Mouse (Mus musculus) embryo, embryonic 11.5 days (tissue): ENCODE measurements around the gene Trio.
A peak's percentile ranks its signal among the peaks of the same experiment; 100 is the strongest.

Experiments used
- DNase-seq: peaks from one replicate; pipeline ENCODE4 v3.0.0-alpha.2; 2012; ENCODE audit warnings: low read depth, low spot score

Trio gene

DNA sequence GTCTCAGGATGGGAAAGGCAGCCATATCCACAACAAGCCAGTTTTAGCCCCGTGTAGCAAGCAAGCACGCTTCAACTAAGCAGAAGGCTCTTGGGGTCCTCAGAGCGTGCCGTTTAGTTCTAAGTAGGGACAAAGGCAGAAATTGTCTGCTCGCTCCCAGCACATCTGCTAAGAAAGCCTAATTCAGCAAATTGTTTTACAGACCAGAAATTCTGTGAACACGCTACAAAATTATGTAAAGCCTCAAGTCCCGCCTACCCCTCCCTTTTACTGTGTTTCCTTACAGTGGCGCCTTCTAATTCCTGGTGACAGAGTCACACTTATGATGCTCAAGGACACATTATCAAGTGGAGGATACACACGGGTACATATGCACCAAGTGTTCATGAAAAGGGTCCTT is 80.1 kb downstream of the Trio start:
- DNase-seq = no peak

DNA sequence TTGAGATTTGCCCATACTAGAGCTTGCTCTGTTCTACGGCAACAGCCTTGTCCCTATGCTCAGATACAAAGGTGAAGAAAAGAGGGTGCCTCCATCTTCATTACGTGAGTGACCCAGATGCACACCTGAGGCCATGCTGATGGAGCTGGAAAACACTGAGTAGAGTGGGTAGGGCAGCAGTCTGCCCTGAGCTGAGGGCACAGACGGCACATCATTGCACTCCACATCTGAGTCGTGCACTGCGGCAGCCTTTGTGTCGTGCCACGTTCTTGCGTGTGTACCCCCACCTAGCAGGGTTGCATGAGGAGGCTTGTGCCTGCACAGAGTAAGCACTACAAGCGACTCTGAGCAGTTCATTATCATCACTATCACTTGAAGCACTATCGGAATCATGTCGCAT is 80.8 kb downstream of the Trio start:
- no peak for DNase-seq

DNA sequence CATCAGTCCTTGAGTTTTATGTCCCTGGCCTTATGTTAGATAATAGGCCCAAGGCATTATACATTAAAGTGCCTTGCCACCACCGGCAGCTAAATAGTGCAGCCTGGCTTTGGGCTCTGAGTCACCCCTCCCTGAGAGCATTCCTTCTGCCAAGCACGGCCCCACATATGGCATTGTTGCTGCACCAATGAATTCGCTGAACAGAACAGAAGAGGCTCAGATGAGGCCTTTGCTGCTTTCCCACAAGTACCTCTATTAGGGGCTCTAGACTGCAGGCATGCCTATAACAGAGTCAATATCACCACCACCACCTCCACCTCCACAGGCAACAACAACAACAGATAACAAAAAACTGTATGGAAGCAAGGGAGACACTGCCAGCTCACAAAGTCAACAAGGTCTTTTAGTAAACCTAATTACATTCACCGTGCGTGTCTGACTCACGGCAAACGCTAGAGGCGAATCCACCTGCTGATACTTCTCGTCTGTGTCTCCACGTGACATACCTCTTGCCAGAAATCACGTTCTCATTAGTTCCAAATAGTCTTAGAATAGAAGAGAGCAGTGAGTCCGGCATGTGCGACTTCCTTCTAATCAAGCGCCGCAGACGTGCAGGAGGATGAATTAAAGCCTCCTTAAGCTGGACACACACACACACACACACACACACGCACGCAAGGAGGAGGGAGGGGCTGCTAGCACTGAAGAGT is 82.0 kb downstream of the Trio start:
- DNase-seq = no peak

DNA sequence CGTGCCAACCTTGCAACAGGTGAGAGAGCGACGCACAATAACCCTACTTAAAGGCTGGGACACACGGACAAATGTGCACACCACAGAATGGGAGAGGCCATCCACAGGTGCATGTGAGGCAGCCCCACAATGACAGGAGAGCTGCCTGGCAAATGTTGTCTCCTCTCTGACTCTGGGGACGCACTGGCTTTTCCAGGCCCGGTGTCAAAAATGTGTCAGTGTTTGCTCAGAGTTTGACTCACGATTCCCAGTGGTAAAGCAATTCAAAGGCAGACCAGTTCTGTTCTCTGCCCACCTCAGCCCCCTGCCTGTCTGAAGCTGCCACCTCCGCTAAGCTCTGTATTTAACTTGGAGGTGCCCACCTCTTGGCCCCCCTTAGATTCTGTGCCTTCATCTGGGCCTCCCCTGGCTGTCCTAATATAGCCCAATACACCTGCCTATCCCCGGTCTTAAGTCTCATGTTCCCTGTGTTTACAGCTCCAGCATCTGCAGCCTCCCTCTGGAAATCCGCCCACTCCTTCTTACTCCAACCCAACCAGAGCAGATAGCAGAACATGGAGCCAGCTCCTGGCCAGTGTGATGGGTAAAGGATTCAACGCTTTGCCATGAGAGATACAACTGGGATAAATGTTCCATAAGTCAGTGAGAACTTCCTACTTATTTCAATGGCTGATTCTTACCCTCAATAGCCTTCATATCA is 83.3 kb downstream of the Trio start:
- DNase-seq = no peak

DNA sequence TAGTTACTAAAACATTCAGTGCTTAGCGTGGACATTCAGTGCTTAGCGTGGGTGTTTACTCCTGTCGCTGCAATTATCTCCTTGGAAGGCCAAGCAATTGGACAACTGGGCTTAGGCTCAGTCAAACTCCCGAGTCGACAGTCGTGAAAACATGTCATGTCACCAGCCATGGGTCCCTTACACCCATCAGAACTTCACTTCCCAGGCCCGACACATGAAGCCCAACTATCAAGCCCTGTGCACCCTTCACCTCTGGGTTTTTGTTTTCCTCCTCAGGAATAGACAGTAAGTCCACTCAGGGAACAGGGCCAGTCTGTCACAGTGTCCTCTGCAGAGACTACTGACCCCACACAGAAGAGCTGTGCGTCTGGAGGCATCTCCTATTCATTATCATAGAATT is 84.2 kb downstream of the Trio start:
- DNase-seq = no peak

DNA sequence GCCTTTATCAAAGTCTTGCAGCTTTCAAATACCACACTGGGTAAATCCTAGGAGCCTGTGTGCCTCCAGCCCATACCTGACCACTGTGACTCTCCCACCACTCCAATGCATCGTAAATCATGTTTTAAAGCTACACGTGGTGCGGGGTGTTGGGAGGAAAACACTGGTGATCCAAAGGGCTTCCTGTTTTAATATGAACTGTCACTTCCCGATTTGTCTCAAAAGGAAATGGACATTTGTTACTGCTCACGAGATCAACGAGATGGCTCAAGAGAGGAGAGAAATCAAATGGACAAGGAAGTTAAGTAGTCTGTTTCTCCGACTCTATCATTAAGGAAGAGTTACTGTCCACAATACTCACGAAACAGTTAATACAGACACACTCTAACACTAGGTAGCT is 84.6 kb downstream of the Trio start:
- DNase-seq = no peak

DNA sequence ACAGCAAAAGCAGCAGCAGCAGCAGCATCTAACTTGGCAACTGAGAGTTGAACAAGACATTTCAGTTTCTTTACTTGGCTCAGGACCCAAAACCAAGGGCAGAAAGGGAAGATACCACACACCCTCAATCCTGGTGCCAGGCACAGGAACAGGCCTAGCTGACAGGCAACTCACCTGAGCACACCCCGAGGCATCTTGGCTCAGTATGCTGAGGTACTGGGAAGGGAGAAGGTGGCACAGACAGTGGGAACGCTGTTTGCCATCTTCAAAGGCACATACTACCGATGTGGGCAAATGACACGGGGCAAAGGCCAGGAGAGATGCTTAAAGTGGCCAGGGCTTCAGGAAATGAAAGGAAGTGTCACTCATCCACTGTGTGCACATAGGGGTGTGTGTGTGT is 85.6 kb downstream of the Trio start:
- DNase-seq = no peak

DNA sequence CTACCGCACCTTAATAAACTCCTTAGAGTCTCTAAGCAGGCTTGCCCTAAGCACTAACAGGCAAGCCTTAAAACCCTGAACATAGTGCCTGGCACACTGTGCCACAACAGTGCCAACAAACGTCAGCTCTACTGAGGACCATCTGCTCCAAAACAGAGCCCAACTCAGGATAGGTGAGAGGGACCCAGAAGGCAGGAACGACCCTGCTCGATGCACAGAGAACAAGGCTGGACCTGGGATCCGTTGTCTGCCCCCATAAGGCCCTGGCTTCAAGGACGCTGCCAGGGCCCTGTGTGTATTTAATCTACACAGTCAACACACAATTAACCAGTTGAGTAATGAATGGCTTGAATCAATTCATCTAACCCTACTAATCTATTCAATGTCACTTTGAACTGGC is 86.8 kb downstream of the Trio start:
- no peak for DNase-seq

DNA sequence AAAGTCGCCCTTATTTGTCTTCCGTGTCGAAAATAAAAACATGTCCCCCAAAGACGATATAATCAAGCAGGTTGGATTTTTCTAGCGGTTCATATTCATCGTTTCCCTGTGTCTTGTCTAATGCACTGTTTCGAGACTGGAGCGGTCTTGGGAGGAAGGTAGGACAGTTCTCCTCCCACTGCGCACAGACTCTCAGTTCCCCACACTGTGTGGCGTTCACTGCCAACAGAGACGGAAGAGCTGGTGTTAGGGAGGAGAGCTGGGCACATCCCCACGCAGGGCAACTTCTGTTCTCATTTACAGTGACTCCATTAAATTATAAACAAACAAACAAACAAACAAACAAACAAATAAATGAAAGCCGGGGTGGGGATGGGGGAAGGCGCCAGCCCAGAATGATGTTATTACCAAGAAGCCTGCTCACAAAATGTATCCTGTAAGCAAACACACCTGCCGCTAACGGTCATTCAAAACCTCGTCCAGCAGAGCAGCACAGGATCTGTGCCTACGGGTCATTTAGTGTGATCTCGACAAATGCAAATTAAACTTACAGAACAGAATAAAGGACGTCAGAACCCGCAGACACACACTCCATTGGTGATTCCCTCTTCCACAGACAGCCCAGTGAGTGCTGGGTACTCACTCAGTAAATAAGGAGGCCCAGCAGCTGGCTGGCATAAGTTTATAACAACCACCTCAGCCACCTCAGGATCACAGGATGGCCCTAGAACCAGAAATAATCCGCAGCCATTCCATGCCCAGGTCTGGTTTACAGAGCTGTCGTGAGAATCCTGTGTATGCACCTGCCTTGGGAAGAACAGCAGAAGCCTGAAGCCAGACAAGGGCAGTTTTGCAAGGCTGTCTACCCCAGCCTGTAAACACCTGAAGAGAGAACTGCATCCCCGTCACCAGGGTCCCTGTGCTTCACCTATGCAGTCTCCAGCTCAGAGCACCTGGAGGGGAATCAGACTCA is 87.5 kb downstream of the Trio start:
- DNase-seq = no peak

DNA sequence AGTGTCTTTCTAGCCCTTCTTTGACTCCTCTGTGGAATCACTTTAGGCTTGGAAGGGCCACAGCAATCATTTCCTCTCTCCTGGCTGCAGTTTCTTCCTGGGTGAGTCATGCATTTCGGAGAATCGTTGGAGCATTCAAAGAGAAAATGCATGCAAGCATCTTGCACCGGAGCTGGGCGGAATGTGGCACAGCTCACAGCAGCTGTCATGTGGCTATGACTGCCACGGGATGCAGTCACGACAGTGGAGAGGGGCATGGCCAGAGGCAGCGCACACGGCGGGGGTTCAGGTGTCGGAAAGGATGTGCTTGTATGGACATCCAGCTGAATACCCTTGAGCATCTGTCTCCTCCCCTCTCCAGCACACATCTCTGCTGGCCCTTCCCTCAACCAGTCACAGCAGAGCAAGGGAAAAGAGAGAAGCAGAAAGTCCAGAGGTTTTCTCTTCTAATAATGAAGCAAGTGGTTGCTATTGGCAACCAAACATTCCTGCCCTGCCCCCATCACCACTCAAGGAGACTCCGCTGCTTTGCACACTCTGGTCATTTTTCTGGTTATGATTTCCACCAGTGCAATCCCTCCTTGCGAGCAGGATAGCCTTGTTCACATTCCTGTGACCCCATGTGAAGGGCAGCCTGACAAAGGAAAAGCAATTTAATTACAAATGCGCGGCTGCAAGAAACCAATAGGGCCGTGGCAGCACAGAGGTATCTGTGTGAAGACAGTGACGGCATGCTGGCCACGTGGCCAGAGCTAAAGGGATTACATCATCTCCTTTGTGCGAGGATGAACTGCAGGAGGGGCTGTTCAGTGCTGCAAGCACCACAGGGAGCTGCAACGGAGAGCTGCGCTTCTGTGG is 88.4 kb downstream of the Trio start:
- DNase-seq = peak; percentile 75

DNA sequence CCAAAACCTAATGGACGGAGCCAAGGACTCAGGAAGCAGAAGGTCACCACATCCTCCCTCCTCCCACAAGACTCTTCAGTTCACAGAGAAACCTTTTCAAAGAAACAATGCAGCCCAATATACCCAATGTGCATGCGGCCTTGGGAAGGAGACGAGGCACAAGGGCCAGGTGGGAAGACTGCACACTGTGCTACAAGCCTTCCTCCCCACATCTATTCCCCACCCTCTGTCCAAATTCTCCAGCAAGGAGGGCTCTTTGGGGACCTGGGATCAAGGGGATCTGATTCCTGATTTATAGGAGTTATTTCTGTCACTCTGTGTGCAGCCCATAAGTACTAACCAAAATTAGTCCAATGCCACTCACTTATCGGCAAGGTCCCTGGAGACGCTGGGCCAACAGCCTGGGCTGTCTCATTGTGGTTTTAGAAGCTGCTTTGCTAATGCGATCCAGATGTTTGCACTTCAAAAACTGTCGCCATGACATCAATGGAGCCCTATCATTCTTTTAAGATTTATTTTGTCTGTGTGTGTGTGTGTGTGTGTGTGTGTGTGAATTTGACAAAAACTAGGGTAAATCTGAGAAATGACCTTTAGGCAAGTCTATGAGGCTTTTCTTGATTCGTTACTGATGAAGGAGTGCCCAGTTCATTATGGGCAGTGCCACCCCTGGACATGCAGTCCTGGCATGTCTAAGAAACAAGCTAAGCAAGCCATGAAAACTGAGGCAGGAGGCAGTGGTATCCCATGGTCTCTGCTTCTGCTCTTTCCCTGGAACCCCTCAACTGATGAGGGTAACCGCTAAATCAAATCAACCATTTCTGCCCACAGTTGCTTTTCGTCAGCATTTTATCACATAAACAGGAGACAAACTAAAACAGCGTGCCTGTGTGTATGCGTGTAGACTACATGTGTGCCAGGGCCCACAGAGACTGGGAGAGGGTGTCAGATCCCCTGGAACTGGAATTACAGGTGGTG is 89.6 kb downstream of the Trio start:
- peak; percentile 54 for DNase-seq

DNA sequence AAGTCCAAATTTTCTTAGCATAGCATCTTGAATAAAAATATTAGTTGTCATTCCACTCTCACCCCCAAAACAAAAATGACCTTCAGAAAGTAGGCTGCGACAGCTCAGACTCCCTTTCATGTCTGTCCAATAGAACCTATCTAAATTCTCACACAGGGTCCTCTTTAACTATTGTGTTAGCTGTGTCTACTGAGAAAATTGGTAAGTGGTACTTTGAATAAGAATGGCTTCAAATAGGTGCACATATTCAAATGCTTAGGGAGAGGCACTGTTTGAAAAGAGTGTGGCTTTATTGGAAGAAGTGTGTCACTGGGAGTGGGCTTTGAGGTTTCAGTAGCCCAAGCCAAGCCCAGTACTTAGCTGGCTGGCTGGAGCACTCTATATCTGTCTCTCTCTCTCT is 92.4 kb downstream of the Trio start:
- no peak for DNase-seq

DNA sequence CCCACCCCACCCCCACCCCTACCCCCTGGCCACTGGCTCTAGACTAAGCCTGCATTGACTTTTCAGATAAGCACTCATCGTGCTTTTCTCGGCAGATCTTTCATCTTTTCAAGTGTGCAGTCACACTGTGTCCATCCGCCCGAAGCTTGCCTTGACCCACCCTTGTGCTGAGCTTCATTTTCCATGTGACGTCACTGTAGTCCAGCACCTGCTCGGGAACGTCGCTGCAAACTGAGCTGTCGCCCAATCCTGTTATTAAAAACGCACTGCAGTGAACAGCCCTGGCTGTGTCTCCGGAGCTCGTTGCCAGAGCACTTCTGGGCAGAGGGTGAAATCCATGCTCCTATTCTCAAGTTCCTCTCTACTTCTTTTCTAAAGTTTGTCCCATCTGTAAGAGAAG is 93.8 kb downstream of the Trio start:
- no peak for DNase-seq

DNA sequence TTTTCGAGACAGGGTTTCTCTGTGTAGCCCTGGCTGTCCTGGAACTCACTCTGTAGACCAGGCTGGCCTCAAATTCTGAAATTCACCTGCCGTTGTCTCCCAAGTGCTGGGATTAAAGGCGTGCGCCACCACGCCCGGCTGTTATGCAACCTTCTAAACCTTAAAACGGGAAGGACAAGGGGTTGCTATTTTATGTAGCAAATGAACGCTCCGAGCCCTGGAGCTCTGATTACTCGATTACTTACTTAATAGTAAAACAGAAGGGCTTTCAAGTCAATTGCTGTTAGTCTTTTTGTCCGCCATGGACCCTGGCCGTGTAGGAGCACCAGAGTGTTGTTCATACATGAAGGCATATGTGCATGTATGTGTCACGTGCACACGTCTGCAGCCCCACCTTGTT is 94.2 kb downstream of the Trio start:
- no peak for DNase-seq

DNA sequence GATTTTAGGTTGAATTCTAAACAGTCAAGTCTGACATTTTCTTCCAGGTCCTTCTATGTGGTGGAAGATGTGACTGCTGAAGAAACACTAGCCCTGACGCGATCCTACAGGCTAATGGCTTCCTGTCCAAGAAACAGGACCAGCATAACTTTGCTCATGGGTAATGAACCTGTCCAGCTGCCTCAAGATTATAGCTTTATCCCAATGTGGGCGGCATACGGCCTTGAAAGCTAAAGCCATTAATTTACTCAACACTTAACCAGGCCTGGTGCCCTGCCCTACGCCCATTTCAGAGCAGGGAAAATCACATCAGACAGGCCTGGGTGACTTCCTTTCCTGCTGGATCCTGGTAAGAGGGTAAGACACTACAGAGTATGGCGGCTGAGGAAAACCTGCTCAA is 98.0 kb downstream of the Trio start:
- no peak for DNase-seq

DNA sequence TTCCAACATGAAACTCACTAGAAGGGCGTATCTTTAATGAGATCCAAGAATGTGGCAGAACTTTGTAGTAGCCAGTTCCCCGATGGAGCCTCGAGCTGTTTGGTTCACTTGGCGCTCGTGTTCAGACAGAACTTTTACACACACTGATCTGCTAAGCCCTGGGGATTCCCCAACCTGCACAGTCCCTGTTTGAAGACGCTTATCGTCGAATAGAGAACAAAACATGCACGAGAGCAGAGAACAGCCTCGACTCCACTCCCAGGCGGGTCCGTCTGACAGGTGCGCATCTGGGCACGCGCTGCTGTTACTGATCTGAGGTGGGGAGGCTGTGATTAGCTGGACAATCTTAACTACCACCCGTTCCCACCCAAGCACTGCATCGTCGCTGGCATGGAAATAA is 98.7 kb downstream of the Trio start:
- DNase-seq = no peak

DNA sequence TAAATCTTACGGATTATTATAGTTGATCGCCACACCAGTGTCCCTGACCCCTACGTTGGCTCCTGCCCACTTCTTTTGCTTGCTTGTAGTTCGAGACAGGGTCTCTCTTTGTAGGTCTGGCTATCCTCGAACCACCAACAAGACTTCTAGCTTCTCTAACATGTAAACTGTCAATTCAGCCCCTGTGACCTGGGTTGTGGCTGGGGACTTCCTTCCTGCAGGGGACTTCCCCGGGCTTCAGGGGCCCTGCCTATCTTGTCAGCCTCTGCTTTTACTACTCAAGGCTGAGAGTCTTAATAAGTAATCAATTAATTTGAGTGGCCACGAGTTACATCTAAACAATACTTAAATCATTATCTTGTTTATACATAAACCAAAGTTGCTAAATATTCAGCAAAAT is 99.2 kb downstream of the Trio start:
- no peak for DNase-seq

DNA sequence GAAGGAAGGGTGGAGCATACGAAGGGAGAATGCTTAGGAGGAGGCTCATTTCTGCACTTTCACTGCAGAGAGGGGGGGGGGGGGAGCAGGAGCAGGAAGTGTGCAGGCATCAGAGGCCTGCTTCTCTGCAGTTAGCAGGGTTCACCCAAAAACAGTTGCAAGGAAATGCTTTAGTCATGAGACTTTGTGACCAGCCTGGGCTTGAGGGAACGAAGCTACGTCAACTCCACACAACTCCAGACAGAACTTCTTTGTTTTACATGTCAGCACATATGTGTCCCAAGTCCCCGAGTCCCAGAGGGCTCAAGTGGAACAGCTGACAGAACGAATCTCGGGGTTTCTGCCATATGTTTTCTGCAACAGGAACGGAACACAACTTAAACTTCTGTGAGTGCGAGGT is 99.8 kb downstream of the Trio start:
- DNase-seq = no peak

DNA sequence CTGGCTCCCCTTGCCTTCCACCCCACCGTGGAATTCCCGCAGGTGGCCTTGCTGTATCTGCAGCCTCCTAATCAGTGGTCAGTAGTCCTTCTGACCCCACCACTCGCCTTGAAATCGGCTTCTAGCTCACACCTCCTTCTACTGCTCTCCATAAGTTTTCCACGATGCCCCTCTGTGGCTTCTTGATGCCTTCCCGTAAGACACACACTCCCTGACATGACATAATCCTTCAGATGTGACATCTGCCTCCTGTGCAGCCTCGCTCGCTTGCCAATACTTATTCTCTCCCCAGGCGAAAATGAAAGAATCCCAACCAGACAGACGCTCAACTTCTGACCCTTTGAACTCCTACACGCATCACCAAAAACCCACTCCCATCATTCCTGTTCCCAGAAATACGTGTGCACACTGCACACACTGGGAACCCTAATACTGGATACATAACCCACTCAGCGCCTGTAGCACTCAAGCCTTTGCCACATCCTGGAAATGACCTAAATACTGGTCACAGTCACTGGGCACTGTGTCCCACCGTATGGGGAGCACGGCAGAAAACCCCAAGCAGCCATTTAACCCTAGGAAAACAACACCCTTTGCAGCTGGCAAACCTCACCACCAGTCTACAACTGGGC is 100.5 kb downstream of the Trio start:
- DNase-seq = no peak

DNA sequence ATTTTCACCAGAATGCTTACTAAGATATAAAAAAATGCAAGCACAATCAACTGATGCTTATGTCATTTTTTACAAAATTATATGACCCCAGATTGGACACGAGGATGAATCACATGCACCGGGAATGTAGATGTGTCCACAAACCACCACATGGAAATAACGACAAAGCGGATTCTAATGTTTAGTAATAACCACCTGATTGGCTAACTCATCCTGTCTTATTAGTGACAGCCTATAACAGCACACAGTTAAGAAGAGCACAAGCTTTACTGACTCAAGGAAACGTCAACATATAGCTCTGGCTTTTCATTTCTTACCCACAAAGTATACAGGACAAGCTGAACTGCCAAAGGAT is 101.7 kb downstream of the Trio start:
- no peak for DNase-seq
